Mouse (Mus musculus) adrenal gland, postnatal 4 days (tissue): ENCODE results near the gene Surf6. TPM values are rescaled to one million over a fixed set of nuclear protein-coding genes. Genes with fewer than 3 reads are reported as not detected.
"Not testable (repeated sequence)": the region's sequence is repeated elsewhere in the genome, so short reads cannot be mapped to it uniquely, and the experiment has no call there.

Experiments
- DNase-seq, 2 experiments: peaks; one replicate each; pipeline ENCODE4 v3.0.0; 2021 to 2022; ENCODE audit warnings: low spot score in 2 of 2, mixed read lengths in 2 of 2
- total RNA-seq, 2 experiments: library from RNA; stranded (reverse); gene quantifications; 2 replicates each; pipeline ENCODE4 v1.2.3; 2021

The Surf6 gene
- total RNA-seq, 2 experiments from 2014 or later: 31.1 to 31.7 TPM

DNA sequence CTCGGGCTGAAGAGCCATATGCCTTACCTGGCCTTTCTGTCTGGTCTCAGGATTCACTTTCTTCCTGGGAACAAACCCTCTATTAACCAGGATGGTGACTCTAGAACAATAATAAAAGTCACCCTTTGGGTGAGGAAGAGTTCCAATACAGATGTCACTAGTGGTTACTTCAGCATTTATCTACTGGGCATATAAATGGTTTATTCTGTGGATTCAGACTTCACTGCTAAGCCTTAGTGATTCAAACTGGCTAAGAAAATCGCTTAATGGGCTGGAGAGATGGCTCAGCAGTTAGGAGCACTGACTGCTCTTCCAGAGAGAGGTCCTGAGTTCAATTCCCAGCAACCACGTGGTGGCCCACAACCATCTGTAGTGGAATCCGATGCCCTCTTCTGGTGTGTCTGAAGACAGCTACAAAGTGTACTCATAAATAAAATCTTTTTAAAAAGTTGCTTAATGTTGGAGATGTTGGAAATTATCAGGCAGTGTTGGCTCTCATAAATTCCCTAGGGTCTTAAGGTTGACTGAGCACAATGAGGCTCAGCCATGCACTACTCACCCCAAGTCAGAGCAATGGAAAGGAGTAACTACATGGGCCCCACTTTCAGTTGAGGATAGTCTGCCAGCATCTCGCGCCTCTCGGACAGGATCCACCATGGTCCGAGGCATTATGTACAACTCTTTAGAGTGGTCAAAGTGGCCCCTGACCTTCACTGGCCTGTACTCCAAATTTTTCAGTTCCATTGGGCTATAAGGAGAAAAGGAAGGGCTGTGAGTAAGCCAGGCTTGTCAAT lies 11.7 kb upstream of the Surf6 start:
- DNase-seq: no peak

GRCm38 (mm10) chr2:26913416-26914147 lies 10.9 kb upstream of the Surf6 start:
- DNase-seq: no peak

DNA sequence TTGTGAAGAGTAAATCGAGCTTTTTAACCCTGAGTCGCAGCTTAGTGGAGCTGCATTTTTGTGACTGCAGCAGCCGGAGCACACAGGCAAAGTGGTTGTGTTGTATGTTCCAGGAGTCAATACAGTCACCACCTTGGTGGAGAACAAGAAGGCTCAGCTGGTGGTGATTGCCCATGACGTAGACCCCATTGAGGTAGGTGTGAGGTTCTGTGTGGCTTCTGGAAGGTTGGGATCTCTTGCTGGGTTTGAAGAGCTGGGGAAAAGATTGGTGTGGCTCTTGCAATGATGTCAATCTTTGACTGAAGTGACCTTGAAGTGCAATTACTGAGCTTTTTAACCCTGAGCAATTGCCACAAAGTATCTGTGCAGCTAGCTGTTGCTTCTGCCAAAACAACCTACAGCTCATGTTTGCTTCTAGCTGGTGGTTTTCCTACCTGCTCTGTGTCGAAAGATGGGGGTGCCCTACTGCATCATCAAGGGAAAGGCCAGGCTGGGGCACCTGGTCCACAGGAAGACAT lies 9.6 kb upstream of the Surf6 start:
- no peak for DNase-seq

GRCm38 (mm10) chr2:26910994-26911765 lies 8.5 kb upstream of the Surf6 start:
- DNase-seq: peak; percentile 46 to 56

DNA sequence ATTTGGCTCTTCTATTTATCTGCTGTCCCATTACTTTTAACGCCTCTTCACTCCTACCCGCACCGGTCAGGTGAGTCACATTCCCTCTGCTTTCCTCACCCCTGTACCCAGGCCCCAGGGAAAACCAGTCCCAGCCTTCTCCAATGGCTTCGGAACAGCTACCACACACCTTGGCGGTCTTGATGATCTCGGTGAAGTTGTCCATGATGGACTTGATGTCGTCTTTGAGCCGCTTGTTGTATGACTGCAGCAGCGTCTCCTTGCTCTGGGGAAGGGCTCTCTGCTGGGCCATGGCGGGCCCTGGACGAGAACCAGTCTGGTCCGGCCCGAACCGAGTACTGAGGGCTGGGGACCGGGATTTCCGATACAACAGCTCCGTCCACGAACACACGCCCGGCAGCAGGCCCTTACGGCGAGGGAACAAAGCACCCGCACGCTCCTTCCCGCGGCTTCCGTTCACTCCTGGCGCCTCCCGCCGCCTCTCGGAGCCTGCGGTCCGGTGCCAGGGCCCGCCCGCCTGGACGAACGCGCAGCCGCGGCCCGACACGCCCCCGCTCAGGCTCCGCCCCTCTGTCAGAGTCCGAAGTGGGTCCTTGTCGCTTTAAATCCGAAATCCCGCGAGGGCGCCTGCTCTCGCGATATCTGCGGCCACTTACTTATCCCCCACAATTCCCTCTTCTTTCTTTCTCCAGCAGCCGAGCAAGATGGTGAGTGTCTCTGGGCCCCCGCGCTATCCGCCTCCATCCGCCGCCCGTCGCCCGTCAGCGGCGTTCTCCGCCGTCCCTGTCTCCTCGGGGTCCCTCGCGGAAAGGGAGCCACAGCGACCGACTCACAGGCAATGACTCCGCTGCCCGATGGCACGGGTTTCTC lies 7.7 kb upstream of the Surf6 start, which contains the start of the genes Med22 and Rpl7a:
Gene Med22, minus strand, starts transcription at position 554 of the 870 bp plus-strand sequence.
Gene Rpl7a, plus strand, starts transcription at position 641 of the 870 bp plus-strand sequence.
- peak; percentile 99 to 100 for DNase-seq

GRCm38 (mm10) chr2:26909387-26909784 lies 6.7 kb upstream of the Surf6 start:
- DNase-seq: no peak

DNA sequence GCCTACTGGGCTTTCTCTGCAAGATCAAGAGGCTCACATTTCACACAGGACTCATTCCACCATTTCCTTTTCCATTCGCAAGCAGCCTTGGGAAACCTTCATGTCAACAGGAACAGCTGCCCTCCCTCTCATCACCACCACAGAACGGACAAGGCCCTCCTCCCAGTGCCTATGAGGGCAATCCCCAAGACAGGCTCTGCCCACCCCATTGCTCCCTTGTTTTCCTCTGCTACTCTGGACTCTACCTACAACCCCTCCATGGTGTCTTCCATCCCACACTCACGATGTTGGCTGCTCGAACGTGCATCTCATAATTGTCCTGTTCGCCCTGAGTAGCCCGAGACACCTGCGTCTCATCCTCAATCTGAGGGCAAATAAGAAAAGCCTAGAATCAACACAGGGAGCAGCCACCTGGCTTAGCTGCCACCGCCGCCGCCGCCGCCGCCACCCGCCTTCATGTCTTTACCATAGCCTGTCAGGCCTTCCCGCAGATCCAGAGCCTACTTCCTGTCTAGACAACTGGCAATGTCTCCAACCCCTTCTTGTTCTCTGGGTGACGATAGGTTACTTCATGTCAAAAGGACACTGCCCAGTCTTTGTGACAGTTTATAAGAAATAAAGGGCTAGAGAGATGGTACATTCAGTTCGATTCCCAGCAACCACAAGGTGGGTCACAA lies 6.2 kb upstream of the Surf6 start:
- DNase-seq: no peak

- DNase-seq: no peak
Observed at GRCm38 (mm10) chr2:26907109-26907508, 4.4 kb upstream of the Surf6 start.

DNA sequence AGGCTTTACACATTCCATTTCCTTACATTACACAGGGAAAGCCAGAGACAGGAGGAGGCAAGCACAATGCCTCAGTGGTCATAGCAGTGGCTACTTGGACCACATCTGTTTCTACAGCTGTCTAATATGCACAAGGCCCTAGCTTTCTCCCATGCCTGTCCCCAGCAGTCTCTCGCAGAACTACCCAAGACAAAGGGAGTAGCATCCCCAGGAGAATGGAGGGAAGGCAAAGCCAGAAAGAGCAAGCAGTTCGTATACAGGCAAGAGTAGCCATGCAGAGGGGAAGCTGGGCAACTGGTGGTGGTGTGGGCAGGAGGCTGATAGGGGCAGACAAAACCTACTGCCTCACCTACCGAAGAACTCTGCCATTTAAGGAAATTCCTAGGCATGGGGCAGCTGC lies 3.8 kb upstream of the Surf6 start:
- DNase-seq: no peak

DNA sequence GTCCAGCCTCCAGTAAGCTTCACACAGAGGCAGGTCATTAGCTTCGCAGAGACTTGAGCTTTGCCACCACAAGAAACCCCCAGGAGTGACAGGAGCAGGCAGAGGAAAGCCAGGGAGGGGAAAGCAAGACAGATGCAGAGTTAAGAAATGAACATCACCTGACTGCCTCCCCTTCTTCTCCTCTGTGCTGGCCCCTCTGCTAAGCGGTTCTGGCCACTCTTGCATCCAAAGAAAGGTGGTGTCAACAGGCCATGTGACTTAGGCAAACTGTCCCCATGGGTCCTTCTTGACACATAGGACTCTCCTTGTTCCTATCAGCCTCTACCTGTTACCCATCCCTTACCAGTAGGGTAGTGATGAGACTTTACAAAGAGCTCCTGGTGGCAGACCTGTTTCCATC lies 3.3 kb upstream of the Surf6 start:
- no peak for DNase-seq

- no peak for DNase-seq
Observed at GRCm38 (mm10) chr2:26903311-26903710, 632 bp upstream of the Surf6 start.

GRCm38 (mm10) chr2:26901834-26902400 lies 762 bp downstream of the Surf6 start:
- DNase-seq: no peak

DNA sequence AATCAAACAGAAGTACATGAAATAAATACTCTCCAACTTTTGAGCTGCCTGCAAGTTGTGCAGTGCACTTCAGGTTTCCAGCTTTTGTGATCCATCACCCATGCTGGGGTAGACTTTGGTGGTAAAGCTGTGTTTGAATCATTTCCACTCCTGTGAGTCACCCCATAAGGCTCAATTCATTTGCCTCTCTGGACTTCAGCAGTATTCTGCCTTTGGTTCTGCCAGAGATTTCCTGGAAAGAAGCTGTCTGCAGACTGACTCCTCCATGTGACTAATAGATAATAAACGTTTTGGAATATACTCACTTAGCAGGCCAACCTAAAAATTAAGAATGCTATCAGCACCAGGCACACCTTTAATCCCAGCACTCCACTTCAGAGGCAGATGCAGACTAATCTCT lies 1.9 kb downstream of the Surf6 start:
- DNase-seq: no peak

DNA sequence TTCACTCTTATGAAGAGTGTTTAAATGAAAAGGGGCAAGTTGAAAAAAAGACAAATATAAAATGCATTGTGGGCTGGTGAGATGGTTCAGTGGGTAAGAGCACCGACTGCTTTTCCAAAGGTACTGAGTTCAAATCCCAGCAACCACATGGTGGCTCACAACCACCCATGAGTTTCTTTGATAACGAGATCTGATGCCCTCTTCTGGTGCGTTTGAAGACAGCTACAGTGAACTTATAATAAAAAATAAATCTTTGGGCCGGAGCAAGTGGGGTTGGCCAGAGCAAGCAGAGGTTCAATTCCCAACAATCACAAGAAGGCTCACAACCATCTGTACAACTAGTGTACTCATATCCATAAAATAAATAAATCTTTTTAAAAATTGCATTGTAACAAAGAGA lies 6.8 kb downstream of the Surf6 start:
- DNase-seq: no peak

GRCm38 (mm10) chr2:26886170-26886569 lies 16.5 kb downstream of the Surf6 start:
- DNase-seq: not testable (repeated sequence)

DNA sequence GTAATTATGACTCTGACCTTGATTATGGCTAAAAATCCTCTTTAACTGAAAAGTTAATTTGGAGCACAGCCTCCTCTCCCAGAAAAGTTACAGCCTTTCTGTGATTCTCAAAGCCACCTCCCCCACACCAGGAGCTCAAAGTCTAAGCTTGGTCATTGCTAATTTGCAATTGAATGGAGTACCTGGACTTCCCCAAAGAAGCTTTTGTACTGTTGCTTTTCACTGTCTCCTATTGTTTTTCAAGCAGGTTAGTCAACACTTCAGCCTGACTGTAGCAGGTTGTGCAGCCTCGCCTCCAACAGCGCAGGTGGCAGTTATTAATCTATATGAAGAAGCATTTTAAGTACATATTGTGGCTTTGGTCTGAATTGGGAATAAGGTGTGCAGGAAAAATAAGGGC lies 17.1 kb downstream of the Surf6 start:
- not testable (repeated sequence) for DNase-seq

- DNase-seq: no peak
Observed at GRCm38 (mm10) chr2:26878571-26878970, 24.1 kb downstream of the Surf6 start.

DNA sequence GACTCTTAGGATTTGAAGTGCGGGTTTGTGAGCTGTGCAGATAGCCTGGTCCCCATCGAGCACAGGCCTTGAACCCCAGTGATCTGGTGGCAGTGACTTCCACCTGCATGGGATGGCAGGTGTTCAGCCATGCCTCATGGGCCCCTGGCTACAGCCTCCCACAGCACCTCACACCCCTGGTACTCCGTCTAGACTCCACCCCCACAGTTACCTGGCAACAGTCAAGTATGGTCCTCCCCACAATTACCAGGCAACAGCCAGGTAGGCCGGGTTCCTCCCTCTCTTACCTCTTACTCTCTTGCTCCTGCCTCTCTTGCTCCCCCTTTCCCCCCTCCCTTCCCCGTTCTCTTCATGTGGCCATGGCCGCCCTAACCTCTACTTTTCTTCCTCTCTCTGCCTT lies 32.0 kb downstream of the Surf6 start:
- DNase-seq: no peak

DNA sequence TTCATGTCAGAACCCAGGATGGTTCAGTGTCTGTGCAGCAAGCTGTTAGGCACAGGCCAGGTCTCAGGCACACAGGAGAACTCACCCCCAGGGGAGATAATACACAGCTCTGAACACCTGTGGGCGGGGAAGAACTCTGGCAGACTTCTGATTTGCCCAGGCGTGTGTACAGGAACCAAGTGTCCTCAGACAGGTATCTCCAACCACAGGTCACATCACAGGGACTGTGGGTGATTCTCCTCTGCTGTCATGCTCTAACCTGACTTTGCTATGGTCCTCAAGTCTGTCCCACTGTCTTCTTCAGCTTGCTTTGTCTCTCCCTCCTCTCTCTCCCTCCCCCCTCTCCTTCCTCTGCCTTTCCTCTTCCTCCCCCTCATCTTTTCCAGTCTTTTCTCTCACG lies 37.8 kb downstream of the Surf6 start, which contains the start of gene Abo:
Gene Abo, minus strand, starts transcription at position 101 of the 400 bp plus-strand sequence.
- DNase-seq: no peak
